Mouse (Mus musculus): ENCODE data around the gene Dnah14. TPM values are rescaled to one million over a fixed set of nuclear protein-coding genes. Genes with fewer than 3 reads are reported as not detected.

Gene Dnah14
- polyA plus RNA-seq, 1 experiment from 2014 or later = 1.2 TPM

DNA sequence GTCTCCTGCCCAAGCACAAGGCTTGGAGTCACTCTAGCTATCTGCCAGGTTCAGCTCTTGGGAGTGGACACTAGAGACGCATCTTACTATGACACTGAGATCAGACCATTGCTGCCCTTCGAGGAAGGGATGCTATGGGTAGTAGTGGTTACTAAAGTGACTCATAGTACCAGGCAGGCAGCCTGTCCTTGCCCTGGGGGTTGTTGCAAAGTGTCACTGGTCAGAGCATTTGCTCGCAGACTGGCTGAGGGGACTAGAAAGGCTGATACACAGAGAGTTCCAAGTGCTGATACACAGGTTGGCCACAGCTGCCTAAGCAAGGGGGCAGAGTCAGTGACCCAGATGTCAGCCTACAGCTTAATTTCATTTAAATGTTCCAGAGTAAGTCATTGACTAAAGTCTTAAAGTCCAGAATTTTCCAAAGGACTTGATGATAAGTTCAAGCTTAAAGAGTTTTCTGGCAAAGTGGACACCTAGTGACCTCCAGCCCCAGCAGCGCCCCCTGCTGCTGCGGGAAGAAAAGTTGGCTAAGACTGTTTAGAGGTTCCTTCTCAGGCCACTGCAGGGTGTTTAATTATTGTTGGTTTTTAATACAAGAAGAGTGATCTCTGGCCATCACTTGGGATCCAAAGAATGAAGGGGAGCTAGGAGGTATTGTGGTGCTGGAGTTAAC lies 32.5 kb upstream of the Dnah14 start:
- peak; percentile 61 for DNase-seq (ENCODE audit: low spot score)
- H3K4me2 ChIP-seq (replicated peaks; ENCODE audit: low read depth) = no peak overlapping the region
- no peaks in the 10 kb centered on the region for H3K9me3 ChIP-seq (ENCODE audit: control insufficient read depth, low read length)
- no peak for ATAC-seq (ENCODE audit: low FRiP score, low TSS enrichment)
- no peak overlapping the region for H3K4me3 ChIP-seq (ENCODE audit: low read depth, low read length)
- no peaks in the 10 kb centered on the region for H3K4me1 ChIP-seq (replicated peaks; ENCODE audit: control insufficient read depth, insufficient read depth)
- TF ChIP-seq CTCF (IDR thresholded peaks at IDR 0.05; ENCODE audit: low read depth) (peak; percentile 73), EP300 (optimal IDR thresholded peaks at IDR 0.05) (no peak)
- H3K9ac ChIP-seq (ENCODE audit: low read length) = no peak overlapping the region
- H3K27ac ChIP-seq (replicated peaks) = no peak overlapping the region
- 71% methylated on average over 5 of the region's 5 CpGs for WGBS
- H3K27me3 ChIP-seq (ENCODE audit: control insufficient read depth, insufficient read depth, low read length) = no peaks in the 10 kb centered on the region
- H3K36me3 ChIP-seq (ENCODE audit: control insufficient read depth, insufficient read depth, low read length) = no peaks in the 10 kb centered on the region

- no peak overlapping the region for H3K4me2 ChIP-seq (replicated peaks; ENCODE audit: low read depth)
- peak; percentile 54 for DNase-seq (ENCODE audit: low spot score)
- no peaks in the 10 kb centered on the region for H3K27me3 ChIP-seq (ENCODE audit: control insufficient read depth, insufficient read depth, low read length)
- H3K4me1 ChIP-seq (replicated peaks; ENCODE audit: control insufficient read depth, insufficient read depth) = no peaks in the 10 kb centered on the region
- H3K9ac ChIP-seq (ENCODE audit: low read length) = no peak overlapping the region
- no peak overlapping the region for H3K27ac ChIP-seq (replicated peaks)
- H3K4me3 ChIP-seq (ENCODE audit: low read depth, low read length) = no peak overlapping the region
- ATAC-seq (ENCODE audit: low FRiP score, low TSS enrichment) = peak; percentile 65
- TF ChIP-seq EP300 (optimal IDR thresholded peaks at IDR 0.05) (no peak), CTCF (IDR thresholded peaks at IDR 0.05; ENCODE audit: low read depth) (peak; percentile 99)
- WGBS = 20% methylated on average over 23 of the region's 23 CpGs
- H3K9me3 ChIP-seq (ENCODE audit: control insufficient read depth, low read length) = no peaks in the 10 kb centered on the region
- H3K36me3 ChIP-seq (ENCODE audit: control insufficient read depth, insufficient read depth, low read length) = no peaks in the 10 kb centered on the region
Observed at GRCm38 (mm10) chr1:181545044-181545772, 31.2 kb upstream of the Dnah14 start.

DNA sequence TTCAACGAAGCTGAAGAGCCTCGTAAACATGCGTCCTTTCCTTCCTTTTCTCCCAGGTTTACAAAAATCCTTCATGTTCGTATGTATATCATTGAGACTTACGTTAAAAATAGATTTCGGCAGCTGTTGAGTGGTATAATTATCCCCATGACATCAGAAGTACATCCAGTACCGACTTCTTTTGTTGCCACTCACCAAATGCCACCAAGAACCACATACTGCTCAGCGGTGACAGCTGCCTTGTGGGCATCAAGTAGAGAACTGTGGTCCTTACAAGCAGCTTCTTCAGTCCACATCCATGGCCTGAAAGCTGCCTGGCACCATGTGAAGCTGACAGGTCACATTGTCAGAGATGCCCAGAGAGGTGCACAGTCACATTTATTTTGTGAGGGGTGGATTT lies 26.4 kb upstream of the Dnah14 start:
- H3K4me1 ChIP-seq (replicated peaks; ENCODE audit: control insufficient read depth, insufficient read depth) = no peaks in the 10 kb centered on the region; the same call in 1 of the 2 replicates
- ATAC-seq (ENCODE audit: low FRiP score, low TSS enrichment) = no peak
- 87% methylated on average over 8 of the region's 8 CpGs for WGBS
- H3K9ac ChIP-seq (ENCODE audit: low read length) = no peak overlapping the region
- no peak overlapping the region for H3K4me3 ChIP-seq (ENCODE audit: low read depth, low read length)
- H3K36me3 ChIP-seq (ENCODE audit: control insufficient read depth, insufficient read depth, low read length) = no peaks in the 10 kb centered on the region
- no peak overlapping the region for H3K27ac ChIP-seq (replicated peaks)
- no peaks in the 10 kb centered on the region for H3K9me3 ChIP-seq (ENCODE audit: control insufficient read depth, low read length)
- no peak for DNase-seq (ENCODE audit: low spot score)
- H3K27me3 ChIP-seq (ENCODE audit: control insufficient read depth, insufficient read depth, low read length) = no peaks in the 10 kb centered on the region
- TF ChIP-seq CTCF (IDR thresholded peaks at IDR 0.05; ENCODE audit: low read depth) = no peak
- TF ChIP-seq EP300 (optimal IDR thresholded peaks at IDR 0.05) = no peak
- H3K4me2 ChIP-seq (replicated peaks; ENCODE audit: low read depth) = no peak overlapping the region

DNA sequence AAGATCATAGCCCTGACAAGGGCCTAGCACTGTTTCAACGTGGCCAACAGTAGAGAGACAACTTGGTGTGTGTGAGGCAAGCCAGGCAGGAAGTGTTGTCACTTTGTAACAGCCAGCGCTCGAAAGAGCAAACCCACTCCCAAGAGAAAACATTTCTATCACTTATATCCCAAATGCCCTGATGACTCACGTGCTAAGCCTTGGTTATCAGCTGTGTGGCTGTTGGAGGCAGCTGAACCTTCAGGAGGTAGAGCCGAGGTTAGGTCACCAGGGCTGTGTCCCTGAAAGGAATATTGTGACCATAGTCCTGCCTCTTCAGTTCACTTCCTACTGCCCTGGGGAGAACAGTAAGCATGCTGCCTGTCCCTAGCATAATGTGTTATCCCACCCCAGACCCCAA lies 25.5 kb upstream of the Dnah14 start:
- TF ChIP-seq CTCF (IDR thresholded peaks at IDR 0.05; ENCODE audit: low read depth) (no peak), EP300 (optimal IDR thresholded peaks at IDR 0.05) (no peak)
- Histone ChIP-seq H3K36me3 (ENCODE audit: control insufficient read depth, insufficient read depth, low read length) (no peaks in the 10 kb centered on the region), H3K4me1 (replicated peaks; ENCODE audit: control insufficient read depth, insufficient read depth) (no peaks in the 10 kb centered on the region; the same call in 1 of the 2 replicates), H3K9me3 (ENCODE audit: control insufficient read depth, low read length) (no peaks in the 10 kb centered on the region), H3K27ac (replicated peaks) (no peak overlapping the region), H3K27me3 (ENCODE audit: control insufficient read depth, insufficient read depth, low read length) (no peaks in the 10 kb centered on the region), H3K4me3 (ENCODE audit: low read depth, low read length) (no peak overlapping the region), H3K4me2 (replicated peaks; ENCODE audit: low read depth) (no peak overlapping the region), H3K9ac (ENCODE audit: low read length) (no peak overlapping the region)
- ATAC-seq (ENCODE audit: low FRiP score, low TSS enrichment) = peak; percentile 60; the same call in 1 of the 2 replicates
- WGBS = 45% methylated on average over 5 of the region's 5 CpGs
- no peak for DNase-seq (ENCODE audit: low spot score)

- TF ChIP-seq CTCF (IDR thresholded peaks at IDR 0.05; ENCODE audit: low read depth) (no peak), EP300 (optimal IDR thresholded peaks at IDR 0.05) (no peak)
- Histone ChIP-seq H3K4me1 (replicated peaks; ENCODE audit: control insufficient read depth, insufficient read depth) (no peaks in the 10 kb centered on the region; the same call in 1 of the 2 replicates), H3K36me3 (ENCODE audit: control insufficient read depth, insufficient read depth, low read length) (no peaks in the 10 kb centered on the region), H3K27ac (replicated peaks) (no peak overlapping the region), H3K9me3 (ENCODE audit: control insufficient read depth, low read length) (no peaks in the 10 kb centered on the region), H3K4me3 (ENCODE audit: low read depth, low read length) (no peak overlapping the region), H3K4me2 (replicated peaks; ENCODE audit: low read depth) (no peak overlapping the region), H3K27me3 (ENCODE audit: control insufficient read depth, insufficient read depth, low read length) (no peaks in the 10 kb centered on the region), H3K9ac (ENCODE audit: low read length) (no peak overlapping the region)
- ATAC-seq (ENCODE audit: low FRiP score, low TSS enrichment) (peak; percentile 49), DNase-seq (ENCODE audit: low spot score) (no peak)
- 39% methylated on average over 10 of the region's 10 CpGs for WGBS
Observed at GRCm38 (mm10) chr1:181552533-181553410, 23.6 kb upstream of the Dnah14 start.

Data from stomach, postnatal 0 days (tissue).